Mouse (Mus musculus) layer of hippocampus, adult 9-11 months (tissue): ENCODE measurements around the gene Epo.

Source experiments
- DNase-seq: peaks from one replicate; pipeline ENCODE4 v3.0.0; 2022

The Epo gene

DNA sequence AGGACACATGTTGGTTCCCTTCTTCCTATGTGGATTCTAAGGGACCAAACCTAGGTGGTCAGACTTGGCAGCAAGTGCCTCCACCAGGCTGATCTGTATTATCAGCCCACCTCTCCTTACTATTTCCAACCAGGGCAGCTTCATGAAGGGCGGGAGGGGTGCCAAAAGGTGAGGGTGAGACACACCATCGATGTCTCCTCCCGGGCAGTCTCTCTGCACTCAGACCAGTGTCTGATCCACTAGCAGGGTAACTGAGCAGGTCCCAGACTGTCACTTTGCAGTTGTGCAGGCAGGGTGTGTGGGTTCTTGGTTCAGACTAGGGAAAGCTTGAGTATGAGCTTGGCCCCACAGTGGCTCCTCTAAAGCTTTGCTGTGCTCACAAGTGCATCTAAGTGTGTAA, 18.2 kb downstream of the Epo start:
- DNase-seq, result no peak

DNA sequence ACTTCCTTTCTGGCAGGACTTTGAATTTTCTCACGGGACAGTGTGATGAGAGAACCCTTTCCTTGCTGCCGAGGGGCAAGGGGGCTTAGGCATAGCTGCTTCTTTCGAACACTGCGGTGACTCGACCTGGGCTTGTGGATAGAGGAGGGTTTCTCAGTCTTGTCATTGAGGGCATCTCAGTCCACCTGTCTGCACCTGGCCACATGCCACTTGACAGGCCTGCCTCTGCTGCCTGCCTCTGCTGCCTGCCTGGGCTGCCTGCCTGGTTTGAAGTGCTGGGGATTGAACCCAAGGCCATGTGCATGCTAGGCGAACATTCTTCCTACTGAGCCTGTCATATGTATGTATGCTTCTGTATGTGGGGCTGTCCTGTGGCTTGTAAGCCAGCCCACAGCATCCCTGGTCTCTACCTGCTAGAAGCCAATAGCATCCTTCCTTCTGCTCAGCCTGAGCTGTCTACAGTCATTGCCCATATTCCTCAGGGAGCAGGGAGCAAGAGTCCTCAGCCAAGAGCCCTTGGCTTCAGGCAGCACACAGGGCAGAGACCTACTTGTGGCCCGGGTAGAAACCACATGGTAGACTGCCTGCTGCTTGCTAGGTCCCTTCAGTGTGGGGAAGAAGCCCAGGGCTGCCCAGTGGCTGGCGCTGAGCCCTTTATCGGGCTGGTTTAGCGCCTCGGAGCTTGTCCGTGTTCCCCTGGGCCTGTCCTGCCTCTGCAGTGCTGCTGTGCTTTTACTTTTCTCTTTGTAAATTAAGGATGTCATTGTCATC, 18.9 kb downstream of the Epo start:
- DNase-seq, result no peak

DNA sequence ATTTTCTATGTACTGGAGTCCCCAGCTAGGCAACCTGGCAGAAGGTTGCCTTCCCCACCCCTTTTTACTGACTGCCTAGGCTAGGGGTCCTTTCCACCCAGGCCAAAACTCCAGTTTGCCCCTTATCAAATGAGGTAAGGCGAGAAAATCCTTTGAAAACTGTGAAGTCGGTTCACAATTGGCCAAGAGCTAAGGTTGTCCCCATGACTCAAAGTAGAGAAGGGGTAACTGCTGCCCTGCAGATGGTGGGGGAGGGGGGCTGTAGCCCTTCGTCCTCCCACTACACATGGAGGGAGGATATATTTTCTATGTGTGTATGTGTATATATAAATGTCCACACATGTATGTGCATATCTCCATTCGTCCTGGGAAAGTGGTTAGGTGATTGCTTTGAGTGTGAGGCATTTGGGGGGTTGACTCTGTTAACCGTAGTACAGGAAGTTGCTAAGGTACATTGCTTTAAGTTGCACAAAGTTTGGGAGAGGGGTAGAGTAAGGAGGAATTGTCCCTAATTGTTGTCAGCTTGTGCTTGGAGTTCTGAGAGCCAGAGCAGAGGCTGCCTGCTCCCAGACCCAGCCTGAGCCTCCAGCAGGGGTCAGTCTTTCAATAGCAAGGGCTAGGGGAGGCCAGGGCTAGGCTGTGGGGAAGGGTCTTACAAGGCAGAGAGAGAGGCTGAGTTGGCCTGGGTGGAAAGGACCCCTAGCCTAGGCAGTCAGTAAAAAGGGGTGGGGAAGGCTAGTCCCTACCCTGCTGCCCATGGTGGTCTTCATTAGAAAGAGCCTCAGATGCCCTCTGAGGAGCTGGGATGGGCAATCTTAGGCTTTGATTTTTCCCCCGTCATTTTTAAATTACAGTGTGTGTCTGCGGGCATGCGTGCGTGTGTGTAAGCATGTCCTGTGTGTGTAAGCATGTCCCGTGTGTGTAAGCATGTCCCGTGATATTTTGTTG, 19.9 kb downstream of the Epo start:
- DNase-seq, result no peak

DNA sequence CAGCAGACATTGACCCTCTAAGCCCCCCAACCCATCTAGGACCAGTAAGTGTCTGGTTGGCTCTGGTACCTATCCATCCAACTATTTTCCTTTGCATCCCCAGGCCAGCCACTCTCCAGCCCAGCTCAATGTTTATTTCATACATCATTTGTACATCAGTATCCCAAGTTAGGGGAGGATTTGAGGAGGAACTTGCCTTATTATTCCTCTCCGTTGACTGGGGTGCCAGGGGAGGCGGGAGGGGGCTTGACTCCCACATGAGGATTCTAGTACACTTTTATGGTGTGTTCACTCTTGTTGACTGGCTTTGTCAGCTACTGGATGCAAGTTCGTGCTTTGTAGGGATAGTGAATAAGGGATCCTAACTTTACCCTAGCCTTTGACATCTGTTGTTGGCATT, 21.3 kb downstream of the Epo start:
- no peak for DNase-seq

DNA sequence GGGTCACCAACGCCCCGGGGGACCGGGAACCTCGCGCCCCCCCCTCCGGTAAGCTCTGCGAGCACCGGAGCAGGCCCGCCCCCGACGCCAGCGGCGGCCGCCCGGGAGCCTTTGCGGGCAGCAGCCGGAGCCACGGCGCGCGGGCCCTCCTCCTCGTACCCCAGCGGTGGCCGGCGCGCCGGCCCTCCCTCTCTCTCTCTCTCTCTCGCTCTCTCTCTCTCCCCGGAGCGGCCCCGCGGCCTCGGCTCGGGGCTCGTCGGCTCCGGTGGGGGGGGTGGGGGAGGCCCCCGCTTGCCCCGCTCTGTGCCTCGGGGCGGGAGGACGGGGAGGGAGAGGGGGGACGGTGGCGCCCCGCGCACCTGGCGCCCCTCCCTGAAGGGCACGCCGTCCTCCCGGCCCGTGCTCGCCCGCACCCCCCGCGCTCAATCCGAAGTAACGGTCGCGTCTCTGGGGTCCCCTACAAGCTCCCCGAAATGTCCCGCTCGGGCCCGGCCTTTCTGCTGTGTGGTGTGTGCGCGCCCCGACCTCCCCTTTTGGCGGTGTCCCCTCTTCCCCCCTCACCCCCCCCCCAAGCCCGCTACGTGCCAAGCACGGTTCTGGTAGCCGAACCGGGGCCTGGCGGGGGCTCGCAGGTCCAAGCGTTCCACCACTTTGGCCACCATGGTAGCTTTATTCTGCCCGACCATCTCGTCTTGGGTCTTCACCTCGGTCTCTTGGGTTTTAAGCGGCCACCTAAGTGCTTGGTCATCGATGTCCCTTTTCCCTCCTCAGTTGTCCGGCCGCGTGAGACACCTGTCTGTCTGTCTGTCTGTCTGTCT, 22.3 kb downstream of the Epo start:
- DNase-seq, result no peak

DNA sequence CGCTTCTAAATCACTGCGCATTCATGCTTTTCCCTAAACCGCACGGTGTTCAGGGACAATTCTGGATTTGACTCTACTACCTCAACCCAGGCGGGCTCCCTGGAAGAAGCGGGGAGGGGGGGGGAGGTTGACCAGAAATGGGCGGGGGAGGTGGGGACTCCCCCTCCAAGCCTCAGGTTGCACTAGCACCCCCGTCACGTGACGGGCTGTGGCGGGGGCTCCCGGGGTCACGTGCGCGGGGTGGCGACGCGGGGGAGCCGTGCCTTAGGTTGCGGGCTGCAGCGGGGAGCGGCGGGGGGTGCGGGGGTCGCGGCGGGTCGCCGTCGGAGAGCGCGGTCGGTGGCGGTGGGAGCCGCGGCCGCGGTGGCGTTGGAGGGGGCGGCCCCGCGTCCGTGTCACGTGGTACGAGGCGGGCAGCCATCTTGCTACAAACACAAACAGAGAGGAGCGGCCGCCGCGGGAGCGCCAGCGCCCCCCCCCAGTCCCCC, 23.0 kb downstream of the Epo start:
- peak; percentile 83 for DNase-seq

DNA sequence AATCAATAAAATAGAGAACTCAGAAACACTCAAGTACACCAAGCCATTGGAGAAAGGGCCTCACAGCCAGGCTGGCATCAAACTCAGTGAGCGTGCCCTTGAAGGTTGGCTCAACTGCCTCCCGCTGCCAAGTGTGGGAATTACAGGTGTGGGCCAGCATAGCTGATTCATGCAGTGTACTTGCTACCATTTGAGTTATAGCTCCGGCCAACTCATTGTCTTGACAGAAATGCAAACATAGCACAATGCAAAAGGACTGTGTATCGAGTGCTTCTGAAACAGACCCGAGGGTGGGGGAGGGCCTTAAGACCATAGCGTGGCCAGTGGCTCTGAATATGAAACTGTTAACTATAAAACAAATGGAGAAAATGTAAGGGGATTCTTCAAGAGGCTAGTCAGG, 29.0 kb downstream of the Epo start:
- DNase-seq, result no peak

DNA sequence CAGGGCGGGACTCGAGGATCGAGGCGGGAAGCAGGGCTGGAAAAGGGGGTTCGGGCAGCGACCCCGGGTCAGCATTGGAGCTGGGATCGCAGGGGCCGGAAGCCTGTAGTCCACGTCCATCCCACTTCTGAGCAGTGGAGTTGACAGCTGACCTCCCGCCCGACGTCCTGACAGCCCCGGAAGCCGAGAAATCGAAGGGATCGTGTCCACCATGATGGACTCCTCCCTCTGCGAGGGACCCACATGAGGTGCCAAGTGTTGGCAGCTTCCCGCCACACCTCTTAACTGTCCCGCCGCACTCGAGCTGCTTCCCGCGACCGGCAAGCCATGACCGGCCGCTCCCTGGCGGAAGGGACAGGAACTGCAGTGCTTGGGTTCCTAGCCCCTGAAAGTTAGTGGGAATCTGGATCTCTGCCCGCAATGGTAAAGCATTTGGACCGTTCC, 30.4 kb downstream of the Epo start:
- DNase-seq, result no peak

DNA sequence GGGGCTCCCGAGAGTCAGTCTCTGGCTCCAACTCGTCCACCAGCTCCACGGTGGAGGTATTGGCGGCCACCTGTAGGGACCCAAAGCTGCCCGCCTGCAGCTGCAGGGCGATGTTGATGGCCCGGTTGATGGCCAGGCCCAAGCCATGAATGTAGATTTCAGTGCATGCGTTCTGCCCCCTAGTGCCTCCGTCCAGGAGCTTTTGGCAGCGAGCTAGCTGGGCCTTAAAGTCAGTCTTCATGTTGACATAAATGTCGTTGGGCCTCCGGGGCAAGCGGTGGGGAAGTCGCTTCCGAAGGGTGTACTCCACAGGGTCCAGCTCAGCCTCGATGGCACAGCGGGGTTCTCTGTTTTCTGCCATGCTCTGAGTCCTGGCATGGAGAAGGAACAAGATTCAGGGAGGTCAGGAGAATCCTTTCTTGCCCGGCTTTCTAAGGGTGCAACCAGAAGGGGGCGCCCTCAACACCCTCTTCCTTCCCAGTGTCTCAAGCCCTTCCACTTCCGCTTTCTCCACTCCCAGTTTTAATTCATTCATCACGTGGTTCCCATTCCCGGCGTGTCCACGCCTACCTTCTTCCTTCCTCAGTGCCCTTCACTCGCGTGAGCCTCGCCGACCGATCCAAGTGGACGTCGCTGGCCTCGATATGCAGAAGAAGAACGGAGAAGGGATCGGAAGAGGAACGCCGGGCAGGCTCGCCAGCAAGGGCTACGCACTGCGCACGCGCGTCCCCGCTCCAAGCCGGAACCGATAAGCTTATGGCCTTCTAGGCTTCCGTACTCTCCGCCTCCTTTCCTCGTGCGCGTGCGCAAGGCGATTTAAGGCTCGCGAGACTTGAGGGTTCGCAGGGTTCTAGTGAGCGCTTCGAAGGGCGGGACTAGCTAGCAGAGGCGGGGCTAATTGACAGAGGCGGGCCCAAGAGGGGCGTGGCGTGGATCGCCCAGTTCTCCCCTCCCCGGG, 31.1 kb downstream of the Epo start, which contains the start of gene Pop7:
TSS of gene Pop7 (minus strand) at position 810 of the 958 bp plus-strand sequence.
- DNase-seq, result peak; percentile 100

DNA sequence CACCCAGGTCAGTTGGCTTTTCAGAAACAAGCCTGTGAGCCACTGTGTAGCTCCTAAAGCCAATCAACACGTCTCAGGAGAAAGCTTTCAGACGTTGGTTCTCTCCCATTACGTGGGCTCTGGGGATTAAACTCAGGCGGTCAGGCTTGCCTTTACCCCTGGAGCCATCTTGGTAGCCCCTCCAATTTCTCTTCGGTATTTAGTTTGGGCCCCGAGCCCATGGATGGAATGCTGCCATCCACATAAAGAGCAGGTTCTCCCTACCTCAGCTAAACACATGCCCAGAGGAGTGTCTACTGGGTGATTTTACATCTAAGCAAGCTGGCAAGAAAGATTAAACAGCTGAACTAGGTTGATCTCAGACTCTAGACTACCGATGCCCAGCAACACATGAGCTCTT, 32.9 kb downstream of the Epo start:
- no peak for DNase-seq

DNA sequence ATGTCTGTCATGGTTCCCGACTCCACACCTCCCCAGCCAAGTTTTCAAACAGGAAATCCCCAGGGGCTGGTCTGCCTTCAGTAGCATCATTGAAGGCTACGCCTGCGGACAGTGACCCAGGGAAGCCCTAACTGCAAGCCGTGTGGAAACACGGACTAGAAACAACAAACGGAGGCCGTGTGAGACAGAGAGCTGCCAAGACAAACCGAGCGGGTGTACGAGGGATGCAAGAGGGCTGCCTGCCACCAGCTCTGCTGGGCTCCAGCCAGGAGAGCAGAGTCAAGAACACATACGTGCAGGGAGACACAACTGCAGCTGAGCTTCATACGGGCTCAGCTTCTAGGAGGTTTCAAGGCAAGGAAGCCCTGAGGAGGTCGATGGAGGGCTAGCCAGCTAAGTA, 39.2 kb downstream of the Epo start:
- no peak for DNase-seq

DNA sequence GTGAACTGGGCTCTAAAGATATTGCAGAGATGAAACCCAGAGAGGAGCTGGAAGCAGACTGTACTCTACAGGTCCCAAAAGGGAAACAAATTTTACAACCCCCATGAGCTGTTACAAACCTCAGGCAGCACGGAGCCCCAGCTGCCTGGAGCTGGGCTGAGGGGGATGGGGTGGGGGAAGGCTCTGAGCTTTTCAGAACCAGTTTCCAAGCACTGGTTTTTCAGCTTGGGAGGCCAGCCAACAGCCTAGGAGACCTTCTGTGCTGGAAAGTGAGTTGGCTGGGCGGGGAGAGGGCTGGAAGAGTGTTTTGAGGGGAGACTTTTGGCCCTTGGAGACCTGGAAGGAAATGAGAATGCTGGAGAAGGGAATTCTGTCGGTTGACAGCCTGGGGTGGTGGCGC, 41.5 kb downstream of the Epo start:
- peak; percentile 74 for DNase-seq

DNA sequence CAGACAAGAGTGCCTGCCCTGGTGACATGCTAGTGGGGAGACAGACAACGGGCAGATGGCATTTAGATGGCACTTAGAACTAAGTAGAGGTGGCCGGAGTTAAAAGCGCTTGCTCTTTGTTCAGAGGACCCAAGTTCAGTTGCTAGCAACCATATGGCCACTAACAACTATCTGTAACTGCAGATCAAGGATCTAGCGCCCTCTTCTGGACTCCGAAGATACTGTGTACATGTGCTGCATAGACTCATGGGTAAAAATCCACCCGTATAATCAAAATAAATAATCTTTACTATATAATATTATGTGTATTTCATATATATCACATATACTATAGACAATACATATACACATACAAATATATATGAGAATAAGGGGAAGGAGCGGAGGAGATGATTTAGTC, 45.4 kb downstream of the Epo start:
- no peak for DNase-seq

DNA sequence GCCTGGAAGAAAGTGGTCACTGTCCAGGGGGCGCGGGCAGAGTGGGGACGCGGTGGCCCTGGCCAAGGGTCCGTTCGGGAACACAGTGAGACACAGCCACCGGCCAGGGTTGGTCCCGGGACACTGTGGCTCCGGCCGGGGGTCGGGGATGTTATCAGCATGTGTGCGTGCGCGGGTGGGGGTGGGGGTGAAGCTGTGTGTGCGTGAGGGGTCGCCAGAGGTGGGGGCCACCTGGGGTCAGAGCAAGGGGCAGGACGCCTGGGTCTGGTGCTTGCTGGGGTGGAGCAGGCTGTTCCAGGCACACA, 47.2 kb downstream of the Epo start:
- DNase-seq, result no peak

DNA sequence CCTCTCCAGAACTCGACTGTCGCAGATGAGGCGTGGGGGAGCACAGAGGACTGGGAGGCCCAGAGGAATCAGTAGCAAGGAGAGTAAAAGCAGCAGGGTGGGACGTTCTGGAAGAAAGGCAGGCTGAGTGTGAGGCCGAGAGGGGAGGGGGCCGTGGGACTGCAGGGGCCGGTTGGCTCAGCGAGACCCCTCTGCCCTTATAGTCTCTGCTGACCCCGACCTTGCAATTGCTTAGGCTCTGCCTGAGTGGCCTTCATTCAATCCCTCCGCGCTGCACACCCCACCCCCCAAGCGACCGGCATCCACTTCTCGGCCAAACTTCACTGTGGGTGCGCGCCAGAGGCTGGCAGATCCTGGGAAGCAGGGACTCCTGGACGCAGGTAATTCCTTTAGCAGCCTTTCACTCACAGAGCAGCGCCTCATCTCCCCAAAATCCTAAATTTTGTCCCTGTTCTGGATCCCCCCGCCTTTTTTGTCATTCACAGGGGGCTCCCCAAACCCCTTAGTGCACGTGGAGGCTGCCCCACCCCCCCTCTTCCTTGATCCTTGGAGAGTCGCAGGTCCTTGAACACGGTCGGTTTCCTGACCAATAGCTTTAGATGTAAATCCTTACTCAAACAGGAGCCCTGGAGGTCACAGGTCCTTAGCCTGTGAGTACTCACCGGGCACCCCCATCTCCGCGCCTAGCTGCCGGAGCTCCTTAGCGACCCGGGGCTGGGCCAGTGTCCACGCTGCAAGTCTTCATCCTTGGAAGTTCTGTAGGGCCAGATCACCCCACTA, 47.8 kb downstream of the Epo start:
- no peak for DNase-seq

DNA sequence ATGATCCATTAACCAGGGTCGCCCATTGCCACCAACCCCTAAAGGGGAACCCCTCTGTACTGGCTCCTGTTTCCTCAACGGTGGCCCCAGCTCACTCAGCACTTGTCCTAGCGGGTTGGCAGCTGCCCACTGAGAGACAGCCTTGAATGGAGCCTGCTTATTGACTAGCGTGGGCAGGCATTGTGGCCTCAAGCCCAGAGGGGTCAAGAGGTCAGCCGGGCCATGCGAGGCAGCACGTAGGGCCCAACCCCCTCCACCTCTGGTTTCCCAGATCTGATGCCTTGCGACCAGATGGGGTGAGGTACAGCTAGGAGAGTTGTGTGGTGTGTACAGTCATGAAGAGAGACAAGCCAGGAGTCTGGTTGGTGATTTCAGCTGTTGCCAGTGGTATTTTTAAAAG, 51.1 kb downstream of the Epo start:
- DNase-seq, result peak; percentile 12

DNA sequence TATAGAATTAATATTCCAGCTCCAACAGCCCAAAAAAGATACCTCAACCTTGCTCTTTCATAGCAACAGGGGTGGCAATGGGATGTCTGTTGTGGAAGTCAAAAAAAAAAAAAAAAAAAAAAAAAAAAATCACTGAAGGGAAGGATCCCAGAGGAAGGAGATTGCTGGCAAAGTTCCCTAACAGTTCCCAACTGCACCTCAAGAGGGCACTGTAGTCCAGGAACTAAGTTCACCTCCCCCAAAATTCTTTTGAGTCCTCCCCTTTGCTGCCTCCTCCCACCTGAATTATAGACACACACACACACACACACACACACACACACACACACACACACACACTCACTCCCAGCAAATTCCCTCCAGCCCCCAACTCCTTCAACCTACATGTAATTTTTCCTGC, 51.9 kb downstream of the Epo start:
- DNase-seq, result peak; percentile 65

DNA sequence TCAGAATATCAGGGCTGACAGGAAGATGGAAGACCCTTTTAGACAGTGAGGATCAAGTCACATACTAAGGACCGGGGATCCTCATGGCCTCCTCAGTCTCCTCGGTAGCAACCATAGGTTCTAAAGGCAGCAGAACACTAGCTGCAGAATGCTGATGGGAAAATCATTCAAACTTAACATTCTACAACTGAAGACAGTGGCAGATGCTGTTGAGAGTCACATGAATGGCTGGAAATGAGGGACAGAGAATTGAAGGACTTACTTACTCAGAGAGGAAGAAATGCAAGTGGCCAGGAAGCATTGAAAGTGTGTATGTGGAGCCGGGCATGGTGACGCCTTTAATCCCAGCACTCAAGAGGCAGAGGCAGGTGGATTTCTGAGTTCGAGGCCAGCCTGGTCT, 56.1 kb downstream of the Epo start, which contains the start of gene Zan:
TSS of gene Zan (minus strand) at position 101 of the 400 bp plus-strand sequence.
- no peak for DNase-seq

DNA sequence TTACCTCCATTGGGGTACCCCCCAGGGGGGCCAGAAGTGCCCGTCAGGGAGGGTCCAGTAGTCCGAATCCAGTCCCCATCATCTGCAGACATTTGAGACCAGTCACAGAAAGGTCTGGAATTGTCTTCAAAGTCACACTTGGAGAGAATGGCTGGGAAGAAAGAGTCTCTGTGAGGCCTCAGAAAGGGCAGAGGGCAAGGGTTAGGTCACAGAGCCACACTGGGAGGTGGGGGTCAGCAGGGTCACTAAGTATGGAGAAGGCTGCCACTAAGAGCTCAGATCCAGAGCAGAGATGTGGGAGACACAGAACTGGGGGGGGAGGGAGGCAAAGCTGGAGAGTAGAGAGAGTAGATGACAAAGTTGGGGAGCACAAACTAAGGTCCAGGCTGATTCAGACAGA, 58.7 kb downstream of the Epo start:
- no peak for DNase-seq

DNA sequence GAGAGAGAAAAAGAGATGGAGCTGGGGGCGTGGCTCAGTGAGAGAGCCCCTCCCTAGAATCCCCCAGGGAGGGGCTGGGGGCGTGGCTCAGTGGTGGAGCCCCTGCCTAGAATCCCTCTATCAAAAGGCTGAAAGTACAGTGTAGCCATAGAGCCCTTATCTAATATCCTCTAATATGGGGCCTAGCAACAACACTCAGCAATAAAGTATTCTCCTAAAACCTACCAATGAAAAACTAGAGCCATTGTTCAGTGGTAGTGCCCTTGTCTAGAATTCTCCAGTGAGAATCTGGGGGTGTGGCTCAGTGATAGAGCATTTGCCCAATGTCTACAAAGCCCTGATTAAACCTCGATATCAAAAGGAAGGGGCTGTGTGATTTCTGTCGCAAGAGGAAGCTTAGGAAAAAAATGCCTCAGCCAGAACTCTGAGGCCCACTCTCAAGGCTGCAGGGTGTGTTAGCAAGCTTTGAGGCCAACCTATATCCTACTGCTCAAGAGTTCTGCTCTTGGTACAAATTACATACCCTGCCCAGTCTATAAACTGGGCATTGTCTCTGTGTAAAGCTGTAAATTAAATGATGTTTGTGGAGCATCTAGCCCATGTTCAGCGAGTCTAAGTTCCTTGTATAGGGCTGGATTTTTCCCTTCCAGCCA, 60.7 kb downstream of the Epo start:
- DNase-seq, result no peak
